Mouse (Mus musculus) monocyte, adult 2 months (primary cell): ENCODE data around the gene Zxdc.
A peak's percentile ranks its signal among the peaks of the same experiment; 100 is the strongest.

Source experiments
- DNase-seq, 2 experiments: peaks; one replicate each; pipeline ENCODE4 v3.0.0; 2022; ENCODE audit warnings: low spot score in 2 of 2, low read depth in 1 of 2

The Zxdc gene

GRCm38 (mm10) chr6:90368976-90369724 lies at the start of gene Zxdc:
Gene Zxdc, plus strand, starts transcription at chr6:90369492.
- peak; percentile 88 to 90 for DNase-seq

GRCm38 (mm10) chr6:90320429-90320828 lies 48.9 kb upstream of the Zxdc start:
- DNase-seq: peak; percentile 8 to 9

GRCm38 (mm10) chr6:90321811-90322210 lies 47.5 kb upstream of the Zxdc start:
- no peak for DNase-seq

DNA sequence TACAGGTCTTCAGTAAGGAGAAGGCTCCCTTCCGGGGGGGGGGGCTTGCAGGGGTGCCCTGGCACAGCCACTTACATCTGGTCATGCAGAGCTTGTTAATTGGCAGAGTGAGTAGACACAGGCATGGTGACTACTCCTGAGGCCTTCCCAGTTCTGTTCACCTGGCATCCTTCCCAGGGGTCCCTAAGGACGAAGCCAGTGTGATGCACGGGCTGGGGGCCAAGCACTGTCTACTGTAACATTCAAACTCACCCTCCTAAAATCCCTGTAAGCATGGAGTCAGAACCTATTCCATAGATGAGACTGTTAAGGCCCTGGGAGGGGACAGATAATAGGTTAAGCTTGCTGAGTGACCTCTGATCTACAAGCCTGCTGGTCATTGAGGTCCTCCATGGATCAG lies 45.3 kb upstream of the Zxdc start:
- DNase-seq: no peak

- DNase-seq: no peak
Observed at GRCm38 (mm10) chr6:90324463-90324862, 44.8 kb upstream of the Zxdc start.

GRCm38 (mm10) chr6:90324991-90325390 lies 44.3 kb upstream of the Zxdc start, which contains the start of gene Chst13:
Gene Chst13, minus strand, starts transcription at chr6:90325185.
- no peak for DNase-seq

DNA sequence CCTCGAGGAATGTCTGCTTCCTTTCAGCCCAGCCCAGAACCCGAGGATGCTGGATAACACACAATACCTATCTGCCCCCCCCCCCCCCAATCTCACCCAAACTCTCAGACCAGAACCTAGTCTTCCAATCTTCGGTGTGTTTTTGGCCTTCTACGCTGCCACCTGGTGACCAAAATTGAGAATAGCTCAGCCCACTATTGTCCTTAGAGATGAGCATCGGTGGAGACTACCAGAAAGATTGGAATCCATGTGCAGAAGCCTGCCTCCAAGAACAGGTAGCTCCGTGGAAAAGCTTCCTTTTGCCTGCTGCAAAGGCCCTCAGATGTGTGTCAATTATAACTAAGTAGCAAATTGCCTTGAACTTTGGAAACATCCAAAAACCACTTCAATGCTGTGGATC lies 41.6 kb upstream of the Zxdc start:
- no peak for DNase-seq

DNA sequence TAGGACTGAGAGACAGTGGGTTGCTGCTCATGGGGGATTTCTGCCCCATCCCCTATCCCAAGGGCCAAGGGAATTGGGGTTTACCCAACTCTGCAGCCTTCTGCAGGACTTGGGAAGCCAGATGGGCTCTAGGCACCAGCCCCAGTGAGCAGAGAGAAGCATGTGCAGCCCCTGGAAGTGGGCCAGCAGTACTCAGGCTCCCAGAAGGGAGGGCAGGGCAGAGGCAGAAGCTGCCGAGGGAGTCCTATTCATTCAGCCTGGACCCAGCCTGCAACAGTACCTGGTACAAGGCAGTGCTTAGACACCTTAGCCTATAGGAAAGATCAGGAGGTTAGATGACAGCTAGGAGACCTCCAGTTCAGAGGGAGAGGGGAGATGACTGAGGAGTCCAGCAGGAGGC lies 39.3 kb upstream of the Zxdc start:
- DNase-seq: no peak

DNA sequence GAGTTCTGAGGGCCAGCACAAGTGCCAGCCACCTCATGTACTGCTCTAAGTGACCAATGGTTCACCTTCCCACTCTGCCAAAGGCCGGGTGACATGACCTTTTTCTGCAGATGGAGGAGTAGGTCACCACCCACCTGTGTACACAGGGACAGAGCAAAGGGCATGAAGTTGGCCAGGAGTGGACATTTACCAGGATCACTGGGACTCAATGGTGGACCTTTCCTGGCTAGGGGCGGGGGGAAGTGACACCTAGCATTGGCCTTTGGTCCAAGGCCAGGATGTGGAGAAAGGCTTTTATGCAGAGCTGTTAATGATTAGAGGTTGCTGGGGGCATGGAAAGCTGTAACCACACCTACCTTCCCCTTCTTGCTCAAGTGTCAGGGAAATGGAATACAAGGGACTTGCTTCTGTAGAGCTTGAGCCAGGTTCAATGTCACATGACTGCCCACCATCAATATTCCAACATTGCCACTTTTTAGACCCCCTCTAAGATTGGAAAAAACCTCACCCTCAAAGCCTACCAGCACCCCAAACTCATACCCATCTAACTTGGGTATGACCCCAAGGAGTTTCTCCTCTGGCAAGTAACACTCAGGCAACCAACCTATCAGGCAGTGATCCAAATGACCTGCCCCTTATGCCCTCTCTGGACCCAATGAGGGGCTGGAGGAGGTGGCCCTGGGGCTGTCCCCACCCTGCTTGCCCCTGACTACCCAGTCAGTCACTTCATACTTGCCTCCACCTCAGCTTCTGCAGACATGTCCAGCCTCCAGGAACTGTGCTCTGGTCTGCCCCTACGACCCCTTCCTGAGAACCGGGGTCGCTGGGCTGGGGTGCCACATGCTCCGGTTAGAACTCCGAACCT lies 36.5 kb upstream of the Zxdc start, which contains the start of gene Uroc1:
Uroc1 (plus strand) TSS at position 724 of the 865 bp plus-strand sequence.
- DNase-seq: no peak

DNA sequence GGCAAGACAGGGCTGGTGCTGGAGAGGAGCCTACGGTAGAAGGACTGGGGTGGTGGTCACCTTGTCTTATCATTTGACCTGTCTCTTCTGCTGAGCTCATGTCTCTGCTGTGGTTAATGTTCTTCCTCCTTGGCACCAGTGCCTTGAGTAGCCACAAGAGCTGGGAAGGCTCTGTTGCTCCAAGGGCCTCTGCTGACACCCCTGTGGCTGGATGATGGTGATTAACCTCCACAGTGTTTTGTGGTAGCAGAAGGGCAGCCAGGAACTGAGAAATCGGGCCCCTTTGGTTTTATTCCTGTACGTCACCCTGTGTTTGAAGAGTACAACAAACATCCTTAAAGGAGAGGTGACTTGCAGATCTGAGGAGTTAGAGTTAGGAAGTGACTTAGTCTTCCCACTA lies 35.0 kb upstream of the Zxdc start:
- DNase-seq: no peak

DNA sequence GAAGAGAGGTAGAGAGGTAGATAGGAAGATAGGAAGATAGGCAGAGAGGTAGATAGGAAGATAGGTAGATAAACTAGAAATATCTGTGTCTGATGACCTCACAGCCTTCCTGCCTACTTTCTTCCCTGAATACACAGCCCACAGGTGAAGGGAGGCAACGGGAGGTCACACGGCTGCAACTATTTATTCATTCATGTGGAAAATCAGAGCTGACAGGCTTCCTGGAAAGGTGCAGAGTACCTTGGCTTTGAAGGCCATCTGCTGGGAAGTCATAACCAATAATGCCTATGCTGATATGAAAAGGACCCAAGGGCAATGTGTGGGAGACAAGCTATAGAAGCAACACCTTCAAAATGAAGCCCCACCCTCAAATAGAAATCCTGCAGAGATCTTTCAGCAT lies 26.9 kb upstream of the Zxdc start:
- no peak for DNase-seq

GRCm38 (mm10) chr6:90347183-90347582 lies 22.1 kb upstream of the Zxdc start:
- no peak for DNase-seq

DNA sequence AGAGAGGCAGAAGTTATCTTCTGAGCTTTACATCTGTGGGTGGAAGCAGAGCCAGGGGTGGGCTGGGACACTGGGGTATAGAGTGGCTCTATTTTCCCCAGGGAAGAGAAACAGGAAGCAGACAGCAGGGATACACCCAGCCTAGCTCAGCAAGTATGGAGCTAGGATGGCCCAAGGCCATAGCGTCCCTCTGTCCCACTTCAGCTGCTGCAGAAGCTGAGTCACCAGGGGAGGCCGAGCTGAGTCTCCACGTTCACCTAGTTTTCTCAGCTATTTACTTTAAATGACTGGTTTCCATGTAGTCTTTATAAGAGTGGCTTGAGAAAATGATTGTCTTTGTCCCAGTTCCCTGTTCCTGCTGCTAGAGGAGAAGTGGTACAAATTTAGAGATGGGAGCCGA lies 20.8 kb upstream of the Zxdc start:
- DNase-seq: no peak

DNA sequence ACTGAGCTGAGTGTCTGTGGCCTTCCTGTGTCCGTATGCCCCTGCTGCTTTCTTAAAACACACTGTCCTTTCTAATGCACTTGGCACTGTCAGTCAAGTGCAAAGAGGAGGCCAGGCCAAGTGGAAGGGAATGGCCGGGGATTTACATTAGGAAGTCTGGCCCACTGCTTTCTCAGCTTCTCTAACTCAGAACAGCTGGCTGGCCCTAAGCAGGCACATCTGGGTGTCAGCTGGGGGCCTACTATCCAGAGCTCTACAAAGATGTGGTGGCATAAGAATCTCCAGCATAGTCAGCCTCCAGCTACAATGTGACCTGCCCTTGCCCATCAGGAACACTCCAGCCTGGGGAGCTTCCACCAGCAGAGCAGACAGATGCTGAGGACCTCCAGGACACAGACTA lies 19.3 kb upstream of the Zxdc start:
- no peak for DNase-seq

- no peak for DNase-seq
Observed at GRCm38 (mm10) chr6:90358142-90358541, 11.2 kb upstream of the Zxdc start.

- no peak for DNase-seq
Observed at GRCm38 (mm10) chr6:90359445-90359844, 9.8 kb upstream of the Zxdc start.

DNA sequence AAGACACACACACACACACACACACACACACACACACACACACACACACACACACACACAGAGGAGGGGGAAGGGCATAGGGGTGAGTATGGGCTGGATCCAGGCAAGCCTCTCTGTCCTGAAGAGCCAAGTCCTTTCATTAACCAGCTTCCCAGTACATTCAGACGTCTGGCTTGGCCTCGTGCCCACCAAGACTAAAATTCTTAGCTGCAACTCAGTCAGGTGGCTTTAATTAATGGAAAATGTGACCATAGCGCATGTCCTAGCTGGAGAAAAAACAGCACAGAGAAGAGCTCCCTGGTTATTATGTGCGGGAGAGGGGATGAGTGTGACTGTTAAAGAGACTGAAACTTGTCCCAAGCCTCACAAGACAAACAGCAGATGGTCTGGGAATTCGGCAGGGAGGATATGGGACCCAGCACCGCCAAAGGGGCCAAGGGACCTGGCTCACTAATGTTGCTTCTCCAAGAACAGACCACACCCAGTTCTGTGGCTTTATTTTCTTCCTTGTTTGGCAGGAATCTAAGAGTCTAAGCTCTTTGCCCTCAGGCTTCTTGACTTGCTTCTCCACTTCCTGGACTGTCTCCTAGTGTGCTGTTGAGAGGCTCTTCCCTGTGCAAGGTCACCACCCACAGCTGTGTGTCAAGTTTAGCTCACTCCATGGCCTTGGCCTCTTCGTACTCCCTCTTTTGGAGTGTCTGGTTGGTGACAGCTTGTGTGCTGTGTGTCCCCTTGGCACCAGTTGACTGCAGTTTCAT lies 9.1 kb upstream of the Zxdc start:
- no peak for DNase-seq

GRCm38 (mm10) chr6:90360922-90361614 lies 8.2 kb upstream of the Zxdc start:
- no peak for DNase-seq

- DNase-seq: no peak
Observed at GRCm38 (mm10) chr6:90363301-90363700, 6.0 kb upstream of the Zxdc start.

DNA sequence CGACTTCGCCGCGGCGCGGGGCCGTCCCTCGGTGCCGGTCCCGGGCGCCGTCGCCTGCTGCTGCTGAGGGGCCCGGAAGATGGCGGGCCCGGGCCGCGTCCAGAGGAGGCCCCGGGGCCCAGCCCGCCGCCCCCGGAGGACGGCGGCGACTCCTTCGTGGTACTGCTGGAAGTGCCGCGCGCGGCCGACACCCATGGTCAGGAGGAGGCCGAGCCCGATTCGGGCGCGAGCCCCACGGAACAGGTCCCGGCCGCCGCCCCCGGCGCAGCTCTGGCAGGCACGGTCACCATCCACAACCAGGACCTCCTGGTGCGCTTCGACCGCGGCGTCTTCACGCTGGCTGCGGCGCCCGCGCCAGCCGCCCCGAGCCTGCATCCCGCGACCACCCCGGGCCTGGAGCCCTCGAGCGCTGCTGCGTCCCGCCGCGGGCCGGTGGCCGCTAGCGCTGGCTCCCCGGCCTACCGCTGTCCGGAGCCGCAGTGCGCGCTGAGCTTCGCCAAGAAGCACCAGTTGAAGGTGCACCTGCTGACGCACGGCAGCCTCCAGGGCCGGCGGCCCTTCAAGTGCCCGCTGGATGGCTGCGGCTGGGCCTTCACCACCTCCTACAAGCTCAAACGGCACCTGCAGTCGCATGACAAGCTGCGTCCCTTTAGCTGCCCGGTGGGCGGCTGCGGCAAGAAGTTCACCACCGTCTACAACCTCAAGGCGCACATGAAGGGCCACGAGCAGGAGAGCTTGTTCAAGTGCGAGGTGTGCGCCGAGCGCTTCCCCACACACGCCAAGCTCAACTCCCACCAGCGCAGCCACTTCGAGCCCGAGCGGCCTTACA lies 647 bp downstream of the Zxdc start:
- no peak for DNase-seq
